Mouse (Mus musculus) thymus, adult 2 months (tissue): ENCODE results near the gene Frs3.

Source experiments
- CTCF ChIP-seq: fragments of 200-500 bp; IDR thresholded peaks from 2 replicates; pipeline ENCODE4 v1.5.1; 2012; ENCODE audit warnings: mild to moderate bottlenecking, control low read depth, low read length, moderate library complexity, borderline replicate concordance; ENCODE audit not compliant: control insufficient read depth, poor library complexity, insufficient read depth; ENCODE audit errors: extremely low read depth
- POLR2A ChIP-seq: fragments of 200-500 bp; IDR thresholded peaks from 2 replicates; pipeline ENCODE4 v1.6.1; 2012; ENCODE audit warnings: mild to moderate bottlenecking, low read length, control low read depth, moderate library complexity; ENCODE audit not compliant: control insufficient read depth, poor library complexity, insufficient read depth; ENCODE audit errors: extremely low read depth

- TF ChIP-seq POLR2A (no peak), CTCF (no peak)
Observed at GRCm38 (mm10) chr17:47735553-47736100, 46.8 kb downstream of the Frs3 start.
